Mouse (Mus musculus): ENCODE measurements around the gene Aldh3b2.

The Aldh3b2 gene

GRCm38 (mm10) chr19:3972229-3972628, at the start of gene Aldh3b2:
Gene Aldh3b2 (plus strand): TSS chr19:3972328.
- in situ Hi-C loops (cut with MboI, MseI): loop anchor here (5.0 kb wide), 1 partner anchor 345 kb away; no protein-coding TSS in a partner anchor

GRCm38 (mm10) chr19:3922661-3923371, 49.3 kb upstream of the Aldh3b2 start:
- in situ Hi-C loops (cut with MboI, MseI): no loop called here

- in situ Hi-C loops (cut with MboI, MseI): no loop called here
Observed at GRCm38 (mm10) chr19:3923586-3923985, 48.5 kb upstream of the Aldh3b2 start.

GRCm38 (mm10) chr19:3924190-3924589, 47.9 kb upstream of the Aldh3b2 start:
- in situ Hi-C loops (cut with MboI, MseI): no loop called here

GRCm38 (mm10) chr19:3924868-3925267, 47.3 kb upstream of the Aldh3b2 start:
- in situ Hi-C loops (cut with MboI, MseI): no loop called here

GRCm38 (mm10) chr19:3925859-3926258, 46.3 kb upstream of the Aldh3b2 start:
- in situ Hi-C loops (cut with MboI, MseI): no loop called here

- in situ Hi-C loops (cut with MboI, MseI): no loop called here
Observed at GRCm38 (mm10) chr19:3926279-3926678, 45.8 kb upstream of the Aldh3b2 start.

GRCm38 (mm10) chr19:3926685-3927084, 45.4 kb upstream of the Aldh3b2 start:
- in situ Hi-C loops (cut with MboI, MseI): no loop called here

- in situ Hi-C loops (cut with MboI, MseI): no loop called here
Observed at GRCm38 (mm10) chr19:3927989-3928388, 44.1 kb upstream of the Aldh3b2 start.

- in situ Hi-C loops (cut with MboI, MseI): no loop called here
Observed at GRCm38 (mm10) chr19:3928779-3929178, 43.3 kb upstream of the Aldh3b2 start.

- in situ Hi-C loops (cut with MboI, MseI): no loop called here
Observed at GRCm38 (mm10) chr19:3929211-3929941, 42.8 kb upstream of the Aldh3b2 start, which contains the start of gene Aldh3b1. Gene Aldh3b1 (minus strand): TSS chr19:3929808.

GRCm38 (mm10) chr19:3930262-3931057, 41.7 kb upstream of the Aldh3b2 start:
- in situ Hi-C loops (cut with MboI, MseI): no loop called here

- in situ Hi-C loops (cut with MboI, MseI): no loop called here
Observed at GRCm38 (mm10) chr19:3931716-3932115, 40.4 kb upstream of the Aldh3b2 start.

GRCm38 (mm10) chr19:3935032-3935895, 36.9 kb upstream of the Aldh3b2 start, which contains the start of gene Unc93b1:
Gene Unc93b1 (plus strand): TSS chr19:3935186.
- in situ Hi-C loops (cut with MboI, MseI): no loop called here

- in situ Hi-C loops (cut with MboI, MseI): no loop called here
Observed at GRCm38 (mm10) chr19:3935896-3936850, 36.0 kb upstream of the Aldh3b2 start.

GRCm38 (mm10) chr19:3942315-3942714, 29.8 kb upstream of the Aldh3b2 start:
- in situ Hi-C loops (cut with MboI, MseI): no loop called here

GRCm38 (mm10) chr19:3942986-3943735, 29.0 kb upstream of the Aldh3b2 start:
- in situ Hi-C loops (cut with MboI, MseI): no loop called here

- in situ Hi-C loops (cut with MboI, MseI): no loop called here
Observed at GRCm38 (mm10) chr19:3945872-3946564, 26.1 kb upstream of the Aldh3b2 start.

- in situ Hi-C loops (cut with MboI, MseI): no loop called here
Observed at GRCm38 (mm10) chr19:3946715-3947114, 25.4 kb upstream of the Aldh3b2 start.
